Mouse (Mus musculus): Measurements from ENCODE around the gene Mettl2. TPM values are rescaled to one million over a fixed set of nuclear protein-coding genes. Genes with fewer than 3 reads are reported as not detected.
"Not testable (repeated sequence)": the region's sequence is repeated elsewhere in the genome, so short reads cannot be mapped to it uniquely, and the experiment has no call there.

The Mettl2 gene
- polyA plus RNA-seq (2017; shearing (Covaris generic)): 10 to 100 TPM; 13.9 to 20.1 TPM

DNA sequence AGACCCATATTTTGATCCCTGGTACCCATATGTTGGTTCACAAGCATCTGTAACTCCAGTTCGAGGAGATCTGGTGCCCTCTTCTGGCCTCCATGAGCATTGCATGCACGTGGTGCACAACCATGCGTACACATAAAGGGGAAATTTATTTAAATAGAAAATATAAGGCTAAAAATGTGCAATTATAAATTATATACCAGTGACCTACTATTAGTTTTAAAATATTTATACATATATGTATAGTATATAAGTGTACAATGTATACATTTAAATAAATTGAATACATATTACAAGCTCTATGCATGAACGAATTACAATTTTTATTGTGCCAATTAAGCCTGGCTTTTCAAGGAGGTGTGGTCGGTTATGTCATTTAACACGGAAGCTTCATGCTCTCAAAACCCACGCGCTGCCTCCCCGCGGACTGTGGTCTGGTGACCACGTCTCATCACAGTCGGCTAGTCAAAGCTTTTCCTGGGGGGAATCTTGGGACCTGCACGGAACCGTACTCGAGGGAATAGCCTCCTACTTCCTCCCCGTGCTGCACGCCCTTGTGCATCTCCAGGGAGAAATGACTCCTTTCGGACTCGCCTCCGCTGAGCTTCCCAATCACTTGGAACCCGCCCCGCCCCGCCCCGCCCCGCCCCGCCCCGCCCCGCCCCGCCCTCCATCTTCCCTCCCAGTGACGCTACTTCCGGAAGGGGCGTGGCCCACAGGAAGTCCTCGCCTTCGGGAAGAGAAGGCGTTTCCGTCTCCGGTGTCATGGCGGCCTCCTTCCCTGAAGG lies at the start of gene Mettl2:
Gene Mettl2 (plus strand): TSS at position 691 of the 785 bp plus-strand sequence.
- ATAC-seq: peak; percentile 86

DNA sequence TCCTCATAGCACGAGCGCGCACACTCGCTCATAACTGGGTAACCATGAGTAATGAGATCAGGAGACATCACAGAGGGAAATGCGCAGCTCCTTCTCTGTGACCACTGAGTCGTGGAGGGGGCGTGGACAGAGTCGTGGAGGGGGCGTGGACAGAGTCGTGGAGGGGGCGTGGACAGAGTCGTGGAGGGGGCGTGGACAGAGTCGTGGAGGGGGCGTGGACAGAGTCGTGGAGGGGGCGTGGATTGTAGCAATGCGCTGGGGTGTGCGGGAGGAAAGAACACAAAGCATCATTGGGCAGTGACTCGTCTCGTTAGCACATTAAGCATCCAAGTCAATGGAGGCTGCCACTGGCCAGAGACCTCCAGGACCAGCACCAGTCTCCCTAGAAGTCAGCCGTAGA lies 13.8 kb upstream of the Mettl2 start:
- not testable (repeated sequence) for ATAC-seq

DNA sequence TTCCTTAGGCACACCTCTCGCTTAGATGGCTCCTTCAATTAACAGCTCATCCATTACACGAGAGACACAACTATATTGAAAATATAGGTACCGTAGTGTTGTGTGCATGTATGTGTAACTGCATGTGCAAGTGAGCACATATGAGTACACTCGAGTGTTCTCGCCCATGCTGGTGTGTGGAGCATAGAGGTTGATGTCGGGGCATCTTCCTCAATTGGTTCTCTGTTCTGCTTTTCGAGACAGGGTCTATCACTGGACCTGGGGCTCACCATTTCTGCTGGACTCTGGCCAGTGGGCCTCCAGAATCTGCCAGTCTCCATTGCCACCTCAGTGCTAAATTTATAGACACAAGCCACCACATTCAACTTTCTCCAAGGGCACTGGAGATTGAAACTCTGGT lies 8.4 kb upstream of the Mettl2 start:
- ATAC-seq: no peak

GRCm38 (mm10) chr11:105120551-105121061 lies 5.6 kb upstream of the Mettl2 start:
- no peak for ATAC-seq

DNA sequence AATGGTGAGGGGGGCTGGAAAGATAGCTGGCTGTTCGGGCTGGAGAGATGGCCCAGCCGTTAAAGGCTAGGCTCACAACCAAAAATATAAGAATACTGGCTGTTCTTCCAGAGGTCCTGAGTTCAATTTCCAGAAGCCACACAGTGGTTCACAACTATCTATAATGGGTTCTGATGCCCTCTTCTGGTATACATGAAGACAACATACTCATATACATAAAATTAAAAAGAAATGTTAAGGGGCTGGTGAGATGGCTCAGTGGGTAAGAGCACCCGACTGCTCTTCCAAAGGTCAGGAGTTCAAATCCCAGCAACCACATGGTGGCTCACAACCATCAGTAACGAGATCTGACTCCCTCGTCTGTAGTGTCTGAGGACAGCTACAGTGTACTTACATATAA lies 4.4 kb upstream of the Mettl2 start:
- ATAC-seq: not testable (repeated sequence)

- no peak for ATAC-seq
Measured at GRCm38 (mm10) chr11:105123986-105124385, 2.2 kb upstream of the Mettl2 start.

DNA sequence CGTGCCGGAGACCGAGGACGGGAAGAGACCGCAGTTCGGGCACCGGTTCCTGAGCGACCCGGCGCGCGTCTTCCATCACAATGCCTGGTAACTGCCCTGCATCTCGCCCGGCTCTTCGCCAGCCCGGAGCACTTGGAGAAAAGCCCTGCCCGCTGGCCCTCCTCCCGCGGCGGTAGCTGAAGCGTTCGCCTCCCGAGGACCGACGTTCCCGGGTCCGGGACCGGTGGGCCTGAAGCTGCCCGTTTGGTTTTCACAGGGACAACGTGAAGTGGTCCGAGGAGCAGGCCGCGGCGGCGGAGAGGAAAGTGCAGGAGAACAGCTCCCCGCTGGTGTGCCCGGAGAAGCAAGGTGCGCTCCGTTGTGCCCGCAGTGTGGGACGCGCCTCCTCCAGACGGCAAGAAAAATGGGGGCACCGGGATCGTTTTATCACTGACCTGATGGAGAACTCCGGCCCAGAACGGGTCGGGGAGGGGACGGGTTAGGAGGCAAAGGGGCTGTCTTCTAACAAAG lies 350 bp downstream of the Mettl2 start:
- ATAC-seq: no peak

- no peak for ATAC-seq
Measured at GRCm38 (mm10) chr11:105135692-105136091, 9.5 kb downstream of the Mettl2 start.

DNA sequence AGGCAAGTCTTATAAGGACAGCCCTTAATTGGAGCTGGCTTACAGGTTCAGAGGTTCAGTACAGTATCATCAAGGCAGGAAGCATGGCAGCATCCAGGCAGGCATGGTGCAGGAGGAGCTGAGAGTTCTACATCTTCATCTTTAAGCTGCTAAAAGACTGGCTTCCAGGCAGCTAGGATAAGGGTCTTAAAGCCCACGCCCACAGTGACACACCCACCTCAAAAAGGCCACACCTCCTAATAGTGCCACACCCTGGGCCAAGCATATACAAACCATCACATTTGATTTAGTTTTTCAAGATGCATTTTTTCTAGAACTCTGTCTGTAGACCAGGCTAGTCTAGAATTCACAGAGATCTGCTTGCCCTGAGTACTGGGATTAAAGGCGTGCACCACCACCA lies 11.0 kb downstream of the Mettl2 start:
- ATAC-seq: not testable (repeated sequence)

GRCm38 (mm10) chr11:105140512-105140911 lies 14.3 kb downstream of the Mettl2 start:
- ATAC-seq: not testable (repeated sequence)

DNA sequence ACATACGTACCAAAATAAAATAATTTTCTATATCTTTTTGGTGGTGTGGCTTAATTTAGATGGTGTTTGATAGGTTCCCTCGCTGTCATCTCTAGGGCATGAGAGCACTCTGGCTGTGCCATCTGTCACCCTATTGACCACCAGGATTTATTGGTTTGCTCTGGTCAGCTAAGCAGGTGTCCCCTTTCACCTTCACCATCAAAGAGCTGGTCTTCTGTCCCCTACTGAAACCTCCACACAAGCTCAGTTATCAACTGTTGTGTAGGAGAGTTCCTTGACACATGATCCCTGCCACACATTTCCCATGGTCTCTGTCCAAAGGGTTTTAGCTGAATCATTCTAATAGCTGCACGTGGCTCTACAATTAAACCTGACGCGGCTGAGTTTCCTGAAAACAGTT lies 14.9 kb downstream of the Mettl2 start:
- ATAC-seq: no peak

GRCm38 (mm10) chr11:105143564-105143963 lies 17.3 kb downstream of the Mettl2 start:
- ATAC-seq: no peak

DNA sequence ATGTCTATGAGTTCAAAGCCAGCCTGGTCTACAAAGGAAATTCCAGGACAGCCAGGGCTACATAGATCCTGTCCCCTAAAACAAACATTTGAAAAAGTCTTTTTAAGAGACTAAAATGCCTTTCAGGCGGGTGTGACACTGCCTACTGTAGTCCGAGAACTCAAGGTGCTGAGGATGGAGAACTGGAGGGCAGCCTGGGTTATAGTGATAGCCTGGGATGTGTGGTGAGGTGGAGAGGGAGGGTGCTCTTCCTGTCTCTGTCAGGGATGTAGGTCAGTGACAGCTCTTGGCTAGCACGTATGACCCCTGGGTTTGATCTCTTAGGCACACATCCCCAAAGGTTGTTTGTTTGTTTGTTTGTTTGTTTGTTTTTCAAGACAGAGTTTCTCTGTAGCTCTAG lies 17.9 kb downstream of the Mettl2 start:
- no peak for ATAC-seq

GRCm38 (mm10) chr11:105144508-105145210 lies 18.4 kb downstream of the Mettl2 start:
- ATAC-seq: no peak

GRCm38 (mm10) chr11:105145211-105145610 lies 19.0 kb downstream of the Mettl2 start:
- ATAC-seq: no peak

GRCm38 (mm10) chr11:105146593-105146992 lies 20.4 kb downstream of the Mettl2 start, which contains the start of gene Gm10842:
Gene Gm10842, plus strand, starts transcription at chr11:105146893.
- no peak for ATAC-seq

DNA sequence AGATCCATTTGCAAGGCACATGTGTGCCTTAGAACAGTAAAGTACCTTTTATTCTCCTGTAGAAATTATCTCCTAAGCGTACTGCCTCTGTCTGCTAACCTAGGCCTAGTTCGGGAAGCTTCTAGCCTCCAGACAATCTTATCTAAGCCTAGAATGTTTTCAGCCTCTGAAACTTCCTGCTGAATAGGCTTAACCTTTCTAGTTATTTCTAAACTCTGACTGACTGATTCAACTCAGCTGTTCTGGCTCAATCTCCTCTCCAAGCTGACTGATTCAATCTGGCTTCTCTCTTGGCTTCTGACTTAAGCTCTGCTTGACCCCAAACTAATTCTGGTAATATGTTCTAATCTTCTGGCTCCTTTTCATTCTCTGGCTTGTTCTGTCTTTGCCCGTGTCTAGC lies 23.1 kb downstream of the Mettl2 start:
- no peak for ATAC-seq

DNA sequence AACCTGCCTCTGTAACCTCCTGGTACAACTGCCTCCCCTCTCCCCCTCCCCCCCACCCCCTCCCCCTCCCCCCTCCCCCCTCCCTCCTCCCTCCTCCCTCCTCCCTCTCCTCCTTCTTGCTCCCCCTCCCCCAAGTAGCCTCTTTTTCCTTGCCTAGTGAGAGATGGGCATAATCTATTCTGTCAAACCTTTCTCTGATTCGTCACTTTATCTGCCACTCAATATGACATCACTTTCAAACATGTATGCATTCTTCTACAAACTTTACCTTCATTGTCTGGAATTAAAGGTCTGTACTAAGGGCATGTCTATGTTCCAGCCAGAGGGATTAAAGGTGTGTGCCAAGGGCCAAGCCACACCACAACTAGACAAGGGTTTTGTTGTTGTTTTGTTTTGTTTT lies 23.5 kb downstream of the Mettl2 start:
- ATAC-seq: no peak

GRCm38 (mm10) chr11:105150691-105151090 lies 24.5 kb downstream of the Mettl2 start:
- no peak for ATAC-seq

DNA sequence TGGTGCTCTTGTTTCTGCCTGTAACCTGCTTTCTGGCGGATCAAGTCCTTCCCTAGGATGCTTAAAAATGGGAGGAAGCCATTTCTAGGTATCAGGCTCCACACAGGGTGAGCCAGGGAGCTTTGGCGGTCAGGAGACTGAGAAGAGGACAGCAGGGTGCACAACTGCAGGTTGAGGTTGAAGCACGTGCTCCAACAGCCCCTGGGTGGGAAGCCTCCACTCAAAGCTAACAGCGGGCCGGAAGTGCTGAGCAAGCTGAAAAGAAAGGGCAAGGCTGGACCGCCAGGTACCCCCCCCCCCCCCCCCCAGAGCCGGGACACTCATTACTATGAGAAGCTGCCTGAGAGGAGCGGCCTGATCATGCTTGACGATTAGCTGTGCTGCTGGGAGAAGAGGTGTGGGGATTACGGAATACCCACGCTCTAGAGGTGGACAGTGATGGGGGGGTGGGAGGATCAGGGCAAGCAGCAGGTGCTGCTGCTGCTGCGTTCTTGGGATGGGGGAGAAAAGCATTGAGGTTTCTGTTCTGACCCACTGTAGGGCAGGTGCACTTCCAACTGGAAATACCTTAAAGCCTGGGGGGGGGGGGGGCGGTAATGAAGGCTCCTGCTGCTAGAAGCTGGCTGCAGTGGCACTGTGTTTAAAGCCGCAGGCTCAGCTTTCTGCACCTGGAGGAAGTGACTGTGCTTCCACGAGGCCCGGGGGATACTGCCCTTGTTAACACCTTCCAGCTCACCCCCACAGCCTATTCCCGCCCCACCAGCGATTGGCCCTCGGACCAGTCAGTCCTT lies 25.2 kb downstream of the Mettl2 start:
- ATAC-seq: peak; percentile 36

GRCm38 (mm10) chr11:105152017-105152300 lies 25.7 kb downstream of the Mettl2 start:
- no peak for ATAC-seq

- no peak for ATAC-seq
Measured at GRCm38 (mm10) chr11:105152357-105152899, 26.2 kb downstream of the Mettl2 start.
